Mouse (Mus musculus): ENCODE data around the gene Olfr788. TPM values are rescaled to one million over a fixed set of nuclear protein-coding genes. Genes with fewer than 3 reads are reported as not detected.

The Olfr788 gene
- not detected in 2 replicates for polyA plus RNA-seq (2014; fragmentation: Nextera tagmentation; extraction: Ambion mirVana)

DNA sequence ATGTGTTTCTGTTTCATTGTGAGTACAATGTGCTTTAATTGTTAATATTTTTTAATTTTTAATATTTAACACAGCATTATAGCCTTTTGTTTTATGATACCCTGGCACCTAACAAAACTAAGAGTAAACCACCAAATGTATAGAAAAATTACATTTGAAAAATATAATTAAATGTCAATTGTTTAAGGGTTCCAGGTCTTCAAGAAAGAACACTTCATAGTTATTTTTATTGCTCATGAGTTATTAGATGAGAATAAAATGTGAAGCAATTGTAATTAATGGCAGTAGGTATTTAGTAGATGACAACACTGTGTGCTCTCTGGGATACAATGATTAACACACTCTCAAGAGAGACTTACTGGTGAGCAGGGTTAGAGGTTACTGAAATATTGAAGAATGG is at the start of gene Olfr788:
Gene Olfr788 (plus strand): TSS at position 301 of the 400 bp plus-strand sequence.
- Histone ChIP-seq H3K27me3 (ENCODE audit: control insufficient read depth, insufficient read depth, low read length) (no peaks in the 10 kb centered on the region), H3K4me2 (ENCODE audit: low read depth, severe bottlenecking) (no peak within 1 kb of the TSS), H3K9ac (ENCODE audit: low read length) (no peak within 1 kb of the TSS), H3K9me3 (ENCODE audit: control insufficient read depth, low read length) (no peaks in the 10 kb centered on the region), H3K4me3 (ENCODE audit: low read depth, low read length) (no peak within 1 kb of the TSS), H3K36me3 (ENCODE audit: control insufficient read depth, insufficient read depth, low read length) (no peaks in the 10 kb centered on the region), H3K4me1 (ENCODE audit: control insufficient read depth, insufficient read depth, low read length) (no peaks in the 10 kb centered on the region), H3K27ac (replicated peaks; ENCODE audit: low read depth, low read length) (no peak within 1 kb of the TSS)
- ATAC-seq (ENCODE audit: insufficient number of reproducible peaks, low FRiP score, low TSS enrichment, low read depth) = no peak
- no peak for DNase-seq (ENCODE audit: low spot score)

DNA sequence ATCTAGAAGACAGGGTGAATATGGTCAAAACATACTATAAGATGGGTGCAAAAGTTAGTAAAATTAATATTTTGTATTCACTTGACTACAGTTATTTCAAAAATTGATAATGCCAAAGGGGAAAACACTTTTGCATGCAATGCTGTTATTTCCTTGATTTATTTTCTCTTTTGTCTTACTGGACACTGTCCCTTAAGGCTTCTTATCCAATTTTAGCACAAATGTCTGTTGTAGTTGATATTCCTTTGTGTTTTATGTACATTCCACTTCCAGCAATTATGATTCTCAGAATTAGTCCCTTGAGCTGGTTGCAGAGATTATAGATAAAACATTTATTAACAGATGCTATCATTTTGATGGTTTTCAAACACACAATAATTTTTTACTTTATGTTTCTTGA is 43.8 kb upstream of the Olfr788 start, which contains the start of gene Olfr786:
Gene Olfr786 (plus strand): TSS at position 301 of the 400 bp plus-strand sequence.
- no peak within 1 kb of the TSS for H3K4me2 ChIP-seq (ENCODE audit: low read depth, severe bottlenecking)
- DNase-seq (ENCODE audit: low spot score) (no peak), ATAC-seq (ENCODE audit: insufficient number of reproducible peaks, low FRiP score, low TSS enrichment, low read depth) (no peak)
- no peaks in the 10 kb centered on the region for H3K4me1 ChIP-seq (ENCODE audit: control insufficient read depth, insufficient read depth, low read length)
- no peaks in the 10 kb centered on the region for H3K9me3 ChIP-seq (ENCODE audit: control insufficient read depth, low read length)
- no peaks in the 10 kb centered on the region for H3K27me3 ChIP-seq (ENCODE audit: control insufficient read depth, insufficient read depth, low read length)
- no peak within 1 kb of the TSS for H3K9ac ChIP-seq (ENCODE audit: low read length)
- no peaks in the 10 kb centered on the region for H3K36me3 ChIP-seq (ENCODE audit: control insufficient read depth, insufficient read depth, low read length)
- no peak within 1 kb of the TSS for H3K27ac ChIP-seq (replicated peaks; ENCODE audit: low read depth, low read length)
- H3K4me3 ChIP-seq (ENCODE audit: low read depth, low read length) = no peak within 1 kb of the TSS

DNA sequence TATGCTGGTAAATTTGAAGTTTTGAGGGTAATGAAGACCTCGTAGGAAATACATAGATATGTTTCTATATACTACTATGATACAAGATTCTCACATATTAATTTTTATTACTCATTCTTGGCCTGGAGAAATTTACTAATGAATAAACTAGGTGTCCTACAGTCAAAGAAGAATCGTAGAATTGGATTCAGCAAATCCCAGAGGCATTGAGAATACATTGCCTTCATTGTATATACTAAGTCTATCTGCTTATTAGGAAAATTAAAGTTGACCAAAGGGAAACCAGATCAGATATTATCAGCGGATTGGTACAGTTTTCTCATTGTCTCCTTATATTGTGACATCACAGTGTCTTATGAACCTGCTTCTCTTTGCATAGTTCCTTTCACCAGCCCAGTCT is 9.2 kb upstream of the Olfr788 start, which contains the start of gene Olfr787:
Gene Olfr787 (plus strand): TSS at position 301 of the 400 bp plus-strand sequence.
- ATAC-seq (ENCODE audit: insufficient number of reproducible peaks, low FRiP score, low TSS enrichment, low read depth) = no peak
- WGBS = 84% methylated on average over 3 of the region's 3 CpGs
- no peak for DNase-seq (ENCODE audit: low spot score)
- Histone ChIP-seq H3K9me3 (ENCODE audit: control insufficient read depth, low read length) (no peaks in the 10 kb centered on the region), H3K36me3 (ENCODE audit: control insufficient read depth, insufficient read depth, low read length) (no peaks in the 10 kb centered on the region), H3K9ac (ENCODE audit: low read length) (no peak within 1 kb of the TSS), H3K27ac (replicated peaks; ENCODE audit: low read depth, low read length) (no peak within 1 kb of the TSS), H3K27me3 (ENCODE audit: control insufficient read depth, insufficient read depth, low read length) (no peaks in the 10 kb centered on the region), H3K4me1 (ENCODE audit: control insufficient read depth, insufficient read depth, low read length) (no peaks in the 10 kb centered on the region), H3K4me2 (ENCODE audit: low read depth, severe bottlenecking) (no peak within 1 kb of the TSS), H3K4me3 (ENCODE audit: low read depth, low read length) (no peak within 1 kb of the TSS)

DNA sequence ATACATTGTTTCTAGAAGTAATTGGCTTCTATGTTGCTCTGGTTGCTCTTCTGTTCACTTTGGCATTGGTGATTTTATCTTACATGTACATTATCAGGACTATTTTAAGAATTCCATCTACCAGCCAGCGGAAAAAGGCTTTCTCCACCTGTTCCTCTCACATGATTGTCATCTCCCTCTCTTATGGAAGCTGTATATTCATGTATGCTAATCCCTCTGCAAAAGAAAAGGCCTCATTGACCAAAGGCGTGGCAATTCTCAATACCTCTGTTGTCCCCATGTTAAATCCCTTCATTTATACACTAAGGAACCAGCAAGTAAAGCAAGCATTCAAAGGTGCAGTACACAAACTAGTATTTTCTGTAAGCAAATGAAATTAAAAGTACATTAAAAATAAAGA is 2.5 kb downstream of the Olfr788 start:
- 71% methylated on average over 2 of the region's 2 CpGs for WGBS
- Histone ChIP-seq H3K27ac (replicated peaks; ENCODE audit: low read depth, low read length) (no peak overlapping the region), H3K27me3 (ENCODE audit: control insufficient read depth, insufficient read depth, low read length) (no peaks in the 10 kb centered on the region), H3K9ac (ENCODE audit: low read length) (no peak overlapping the region), H3K4me2 (ENCODE audit: low read depth, severe bottlenecking) (no peak overlapping the region), H3K36me3 (ENCODE audit: control insufficient read depth, insufficient read depth, low read length) (no peaks in the 10 kb centered on the region), H3K4me1 (ENCODE audit: control insufficient read depth, insufficient read depth, low read length) (no peaks in the 10 kb centered on the region), H3K9me3 (ENCODE audit: control insufficient read depth, low read length) (no peaks in the 10 kb centered on the region), H3K4me3 (ENCODE audit: low read depth, low read length) (no peak overlapping the region)
- ATAC-seq (ENCODE audit: insufficient number of reproducible peaks, low FRiP score, low TSS enrichment, low read depth) (no peak), DNase-seq (ENCODE audit: low spot score) (no peak)

DNA sequence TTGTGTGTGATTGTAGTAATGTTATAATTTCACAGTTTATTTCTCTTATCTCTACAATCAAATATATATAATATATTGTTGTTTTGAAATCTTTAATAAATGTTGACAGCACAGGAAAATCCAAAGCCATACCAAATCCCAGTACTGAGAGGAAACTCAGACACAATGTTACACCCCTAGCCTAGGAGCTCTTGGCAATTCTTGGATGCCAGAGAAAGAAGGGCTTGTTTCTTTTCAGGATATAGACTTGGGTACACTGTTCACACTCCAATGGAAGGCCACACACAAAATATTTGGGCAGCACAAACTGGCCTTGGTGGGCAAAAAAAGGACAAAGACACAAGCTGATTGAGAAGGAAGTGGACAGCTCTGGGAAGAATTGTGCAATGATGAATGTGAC is 2.9 kb downstream of the Olfr788 start:
- no peak for ATAC-seq (ENCODE audit: insufficient number of reproducible peaks, low FRiP score, low TSS enrichment, low read depth)
- Histone ChIP-seq H3K9me3 (ENCODE audit: control insufficient read depth, low read length) (no peaks in the 10 kb centered on the region), H3K27ac (replicated peaks; ENCODE audit: low read depth, low read length) (no peak overlapping the region), H3K36me3 (ENCODE audit: control insufficient read depth, insufficient read depth, low read length) (no peaks in the 10 kb centered on the region), H3K4me1 (ENCODE audit: control insufficient read depth, insufficient read depth, low read length) (no peaks in the 10 kb centered on the region), H3K9ac (ENCODE audit: low read length) (no peak overlapping the region), H3K27me3 (ENCODE audit: control insufficient read depth, insufficient read depth, low read length) (no peaks in the 10 kb centered on the region), H3K4me3 (ENCODE audit: low read depth, low read length) (no peak overlapping the region), H3K4me2 (ENCODE audit: low read depth, severe bottlenecking) (no peak overlapping the region)
- no peak for DNase-seq (ENCODE audit: low spot score)

DNA sequence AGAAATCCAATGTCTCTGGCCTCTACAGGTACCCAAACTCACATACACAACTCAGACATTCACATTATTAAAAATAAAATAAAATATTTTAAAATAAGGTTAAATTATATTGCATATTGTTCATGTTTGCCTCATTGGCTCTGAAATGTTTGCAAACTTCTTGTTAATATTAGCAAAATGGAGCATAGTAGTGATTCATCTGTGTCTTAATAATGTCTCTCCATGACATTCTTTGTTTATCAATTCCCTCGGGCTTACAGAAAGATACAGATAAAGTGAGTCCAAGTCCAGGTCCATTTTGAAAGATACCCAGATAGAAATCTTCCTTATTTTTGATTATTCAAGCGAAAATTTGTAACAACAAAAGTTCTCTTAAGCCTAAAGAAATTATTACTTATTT is 13.7 kb downstream of the Olfr788 start, which contains the start of gene Olfr789:
Gene Olfr789 (plus strand): TSS at position 301 of the 400 bp plus-strand sequence.
- WGBS = 65% methylated on average over 2 of the region's 2 CpGs
- H3K4me3 ChIP-seq (ENCODE audit: low read depth, low read length) = no peak within 1 kb of the TSS
- no peak within 1 kb of the TSS for H3K9ac ChIP-seq (ENCODE audit: low read length)
- no peaks in the 10 kb centered on the region for H3K36me3 ChIP-seq (ENCODE audit: control insufficient read depth, insufficient read depth, low read length)
- no peak within 1 kb of the TSS for H3K4me2 ChIP-seq (ENCODE audit: low read depth, severe bottlenecking)
- no peaks in the 10 kb centered on the region for H3K27me3 ChIP-seq (ENCODE audit: control insufficient read depth, insufficient read depth, low read length)
- H3K4me1 ChIP-seq (ENCODE audit: control insufficient read depth, insufficient read depth, low read length) = no peaks in the 10 kb centered on the region
- no peak for DNase-seq (ENCODE audit: low spot score)
- no peak within 1 kb of the TSS for H3K27ac ChIP-seq (replicated peaks; ENCODE audit: low read depth, low read length)
- no peaks in the 10 kb centered on the region for H3K9me3 ChIP-seq (ENCODE audit: control insufficient read depth, low read length)
- ATAC-seq (ENCODE audit: insufficient number of reproducible peaks, low FRiP score, low TSS enrichment, low read depth) = no peak

DNA sequence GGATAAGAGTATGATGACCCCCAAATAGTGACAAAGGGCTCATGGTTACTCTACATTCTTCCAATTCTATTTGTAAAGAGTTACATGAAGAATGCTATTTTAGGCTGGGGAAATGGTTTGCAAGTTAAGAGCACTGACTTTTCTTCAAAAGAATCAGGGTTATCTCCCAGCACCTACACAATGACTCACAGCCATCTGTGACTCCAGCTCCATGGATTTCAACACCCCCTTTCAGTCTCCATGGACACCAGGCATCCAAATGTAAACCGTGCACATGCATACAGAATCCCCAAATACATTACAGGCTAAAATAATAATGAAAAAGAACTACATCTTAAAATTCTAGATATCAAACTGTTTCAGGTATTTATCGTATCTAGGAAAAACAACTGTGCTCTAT is 19.3 kb downstream of the Olfr788 start:
- ATAC-seq (ENCODE audit: insufficient number of reproducible peaks, low FRiP score, low TSS enrichment, low read depth) = no peak
- no peaks in the 10 kb centered on the region for H3K27me3 ChIP-seq (ENCODE audit: control insufficient read depth, insufficient read depth, low read length)
- DNase-seq (ENCODE audit: low spot score) = no peak
- H3K4me3 ChIP-seq (ENCODE audit: low read depth, low read length) = no peak overlapping the region
- WGBS = 85% methylated on average over 2 of the region's 2 CpGs
- no peak overlapping the region for H3K9ac ChIP-seq (ENCODE audit: low read length)
- no peaks in the 10 kb centered on the region for H3K36me3 ChIP-seq (ENCODE audit: control insufficient read depth, insufficient read depth, low read length)
- no peak overlapping the region for H3K27ac ChIP-seq (replicated peaks; ENCODE audit: low read depth, low read length)
- no peaks in the 10 kb centered on the region for H3K4me1 ChIP-seq (ENCODE audit: control insufficient read depth, insufficient read depth, low read length)
- H3K9me3 ChIP-seq (ENCODE audit: control insufficient read depth, low read length) = no peaks in the 10 kb centered on the region
- H3K4me2 ChIP-seq (ENCODE audit: low read depth, severe bottlenecking) = no peak overlapping the region

DNA sequence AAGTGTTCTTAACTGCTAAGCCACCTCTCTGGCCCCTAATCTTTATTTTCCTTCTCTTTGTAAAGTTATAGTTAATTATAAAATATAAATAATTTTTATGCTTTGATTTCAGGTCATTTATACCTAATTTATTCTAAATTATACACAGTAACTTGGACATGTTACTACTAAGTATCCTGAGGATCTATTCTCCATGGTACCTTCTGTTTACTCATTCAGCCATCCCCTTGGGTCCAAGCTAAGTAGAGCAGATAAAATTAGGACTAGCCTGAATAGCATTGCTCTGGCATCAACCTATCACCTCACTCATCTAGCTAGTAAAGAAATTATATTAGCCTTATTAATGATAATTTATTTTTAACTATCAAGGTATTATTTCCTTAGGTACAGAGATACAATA is 27.4 kb downstream of the Olfr788 start, which contains the start of gene Olfr790:
Gene Olfr790 (plus strand): TSS at position 301 of the 400 bp plus-strand sequence.
- no peaks in the 10 kb centered on the region for H3K27me3 ChIP-seq (ENCODE audit: control insufficient read depth, insufficient read depth, low read length)
- H3K4me2 ChIP-seq (ENCODE audit: low read depth, severe bottlenecking) = no peak within 1 kb of the TSS
- DNase-seq (ENCODE audit: low spot score) = no peak
- H3K36me3 ChIP-seq (ENCODE audit: control insufficient read depth, insufficient read depth, low read length) = no peaks in the 10 kb centered on the region
- ATAC-seq (ENCODE audit: insufficient number of reproducible peaks, low FRiP score, low TSS enrichment, low read depth) = no peak
- H3K4me1 ChIP-seq (ENCODE audit: control insufficient read depth, insufficient read depth, low read length) = no peaks in the 10 kb centered on the region
- no peak within 1 kb of the TSS for H3K4me3 ChIP-seq (ENCODE audit: low read depth, low read length)
- H3K9ac ChIP-seq (ENCODE audit: low read length) = no peak within 1 kb of the TSS
- H3K9me3 ChIP-seq (ENCODE audit: control insufficient read depth, low read length) = no peaks in the 10 kb centered on the region
- H3K27ac ChIP-seq (replicated peaks; ENCODE audit: low read depth, low read length) = no peak within 1 kb of the TSS

DNA sequence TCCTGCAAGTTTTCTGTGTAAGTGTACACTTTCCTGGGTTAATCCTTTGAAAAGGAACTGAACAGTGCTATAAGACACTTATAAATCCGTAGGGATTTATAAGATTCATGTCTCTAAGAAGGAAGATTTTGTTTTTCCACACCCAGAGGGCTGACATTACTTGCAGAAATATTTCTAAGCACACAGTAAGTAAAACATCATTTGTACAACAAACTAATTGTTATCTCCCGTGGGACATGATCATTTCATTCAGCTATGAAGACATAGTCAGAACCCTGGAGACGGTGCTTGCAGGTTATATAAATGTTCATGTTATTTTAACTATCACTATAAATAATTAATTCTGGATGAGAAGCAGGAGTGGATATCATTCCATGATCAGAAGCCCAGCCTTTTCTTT is 50.7 kb downstream of the Olfr788 start, which contains the start of gene Olfr791:
Gene Olfr791 (plus strand): TSS at position 301 of the 400 bp plus-strand sequence.
- no peak within 1 kb of the TSS for H3K9ac ChIP-seq (ENCODE audit: low read length)
- no peak within 1 kb of the TSS for H3K4me2 ChIP-seq (ENCODE audit: low read depth, severe bottlenecking)
- no peaks in the 10 kb centered on the region for H3K27me3 ChIP-seq (ENCODE audit: control insufficient read depth, insufficient read depth, low read length)
- H3K4me3 ChIP-seq (ENCODE audit: low read depth, low read length) = no peak within 1 kb of the TSS
- no peaks in the 10 kb centered on the region for H3K4me1 ChIP-seq (ENCODE audit: control insufficient read depth, insufficient read depth, low read length)
- ATAC-seq (ENCODE audit: insufficient number of reproducible peaks, low FRiP score, low TSS enrichment, low read depth) = no peak
- no peak within 1 kb of the TSS for H3K27ac ChIP-seq (replicated peaks; ENCODE audit: low read depth, low read length)
- WGBS = 76% methylated on average over 3 of the region's 3 CpGs
- no peaks in the 10 kb centered on the region for H3K9me3 ChIP-seq (ENCODE audit: control insufficient read depth, low read length)
- DNase-seq (ENCODE audit: low spot score) = no peak
- H3K36me3 ChIP-seq (ENCODE audit: control insufficient read depth, insufficient read depth, low read length) = no peaks in the 10 kb centered on the region

All from limb, embryonic 11.5 days (tissue).